Mouse (Mus musculus) small intestine, adult 2 months (tissue): Measurements from ENCODE around the gene Sgcg. TPM values are rescaled to one million over a fixed set of nuclear protein-coding genes. Genes with fewer than 3 reads are reported as not detected.

Experiments
- H3K27ac ChIP-seq: fragments of 200-500 bp; 2 replicates; pipeline ENCODE4 v1.5.1; 2012; ENCODE audit warnings: low read depth, low read length, control low read depth, inconsistent platforms; ENCODE audit not compliant: insufficient read depth
- H3K27me3 ChIP-seq: fragments of 200-500 bp; 2 replicates; pipeline ENCODE4 v1.6.1; 2012; ENCODE audit warnings: mild to moderate bottlenecking, moderate library complexity, low read length, inconsistent platforms; ENCODE audit not compliant: control insufficient read depth, insufficient read depth
- H3K36me3 ChIP-seq: fragments of 200-500 bp; 2 replicates; pipeline ENCODE4 v1.6.1; 2012; ENCODE audit warnings: mild to moderate bottlenecking, low read length, control low read depth, inconsistent platforms; ENCODE audit not compliant: control insufficient read depth, insufficient read depth
- H3K4me1 ChIP-seq: fragments of 200-500 bp; 2 replicates; pipeline ENCODE4 v1.6.1; 2012; ENCODE audit warnings: low read length, inconsistent platforms, mixed read lengths; ENCODE audit not compliant: control insufficient read depth, insufficient read depth, insufficient read length
- H3K4me3 ChIP-seq: fragments of 200-500 bp; 2 replicates; pipeline ENCODE4 v1.5.1; 2012; ENCODE audit warnings: low read depth, mild to moderate bottlenecking, control low read depth, inconsistent platforms, low read length, moderate library complexity
- CTCF ChIP-seq: fragments of 200-500 bp; IDR thresholded peaks from 2 replicates; pipeline ENCODE4 v1.5.1; 2012; ENCODE audit warnings: low read depth, mild to moderate bottlenecking, control low read depth, inconsistent platforms, low read length, moderate library complexity, mixed read lengths; ENCODE audit not compliant: insufficient replicate concordance, insufficient read length; ENCODE audit errors: extremely low read depth
- POLR2A ChIP-seq: fragments of 200-500 bp; IDR thresholded peaks from 2 replicates; pipeline ENCODE4 v1.6.1; 2012; ENCODE audit warnings: low read depth, mild to moderate bottlenecking, control low read depth, inconsistent platforms, low read length, moderate library complexity
- WGBS: fragments of 180-500 bp; shearing (Covaris S2); methylation state at CpG from one replicate; pipeline ENCODE4 v1.1.7; 2018; 5-methylcytosine and 5-hydroxymethylcytosine counted together
- polyA plus RNA-seq: library from polyadenylated mRNA; depleted of rRNA; stranded (reverse); fragments of >200 nt; gene quantifications from 2 replicates; pipeline ENCODE4 v1.2.3, GENCODE M21; 2012

Sgcg gene
- polyA plus RNA-seq, 1 experiment = not detected

DNA sequence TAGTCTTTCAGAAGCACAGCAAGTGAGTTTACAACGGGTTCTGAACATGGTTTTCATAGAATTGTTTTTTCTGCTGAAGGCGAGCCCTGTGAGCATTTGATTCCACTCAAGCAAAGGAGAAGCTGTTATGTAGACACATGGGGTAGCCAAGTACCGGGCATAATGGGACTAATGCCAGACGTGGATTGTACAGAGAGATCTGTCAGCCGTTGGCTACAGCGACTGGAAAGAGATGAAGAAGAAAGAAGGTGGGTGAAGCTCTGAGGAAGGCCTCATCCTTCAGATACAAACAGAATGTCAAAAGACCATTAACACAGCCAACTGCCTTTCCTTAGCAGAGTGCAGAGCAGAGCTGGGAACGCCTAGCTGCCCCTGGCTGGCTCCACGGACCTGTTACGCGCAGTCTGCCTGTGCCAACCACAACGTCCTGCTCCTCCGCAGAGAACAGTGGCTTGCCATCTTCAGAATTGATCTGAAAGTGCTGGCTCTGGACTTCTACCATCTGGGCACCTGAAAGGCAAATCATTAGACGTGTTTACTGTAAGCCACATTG lies 26.2 kb downstream of the Sgcg start:
- no peaks in the 10 kb centered on the region for H3K4me1 ChIP-seq
- TF ChIP-seq POLR2A = no peak
- no peak for TF ChIP-seq CTCF
- H3K36me3 ChIP-seq = no peaks in the 10 kb centered on the region
- H3K4me3 ChIP-seq = no peak overlapping the region
- no peaks in the 10 kb centered on the region for H3K27me3 ChIP-seq
- no peak overlapping the region for H3K27ac ChIP-seq
- 78% methylated on average over 13 of the region's 13 CpGs for WGBS

- Histone ChIP-seq H3K4me1 (no peaks in the 10 kb centered on the region), H3K27me3 (no peaks in the 10 kb centered on the region), H3K4me3 (no peak overlapping the region), H3K27ac (no peak overlapping the region), H3K36me3 (no peaks in the 10 kb centered on the region)
- no peak for TF ChIP-seq POLR2A
- 73% methylated on average over 4 of the region's 4 CpGs for WGBS
These were observed 28.1 kb downstream of the Sgcg start for GRCm38 (mm10) chr14:61230179-61230578.

GRCm38 (mm10) chr14:61229763-61230162 lies 28.5 kb downstream of the Sgcg start:
- H3K36me3 ChIP-seq = no peaks in the 10 kb centered on the region
- TF ChIP-seq POLR2A (no peak), CTCF (no peak)
- H3K4me3 ChIP-seq = no peak overlapping the region
- WGBS = 78% methylated on average over 5 of the region's 5 CpGs
- H3K27ac ChIP-seq = no peak overlapping the region
- no peaks in the 10 kb centered on the region for H3K4me1 ChIP-seq
- no peaks in the 10 kb centered on the region for H3K27me3 ChIP-seq

- WGBS = 74% methylated on average over 1 of the region's 1 CpGs
- TF ChIP-seq CTCF (no peak), POLR2A (no peak)
- Histone ChIP-seq H3K4me3 (no peak overlapping the region), H3K36me3 (no peaks in the 10 kb centered on the region), H3K27me3 (no peaks in the 10 kb centered on the region), H3K27ac (no peak overlapping the region), H3K4me1 (no peaks in the 10 kb centered on the region)
These were observed 32.1 kb downstream of the Sgcg start for GRCm38 (mm10) chr14:61226151-61226550.

GRCm38 (mm10) chr14:61224387-61225077 lies 33.8 kb downstream of the Sgcg start:
- no peaks in the 10 kb centered on the region for H3K4me1 ChIP-seq
- no peaks in the 10 kb centered on the region for H3K36me3 ChIP-seq
- 80% methylated on average over 5 of the region's 5 CpGs for WGBS
- no peaks in the 10 kb centered on the region for H3K27me3 ChIP-seq
- TF ChIP-seq POLR2A (no peak), CTCF (no peak)
- H3K4me3 ChIP-seq = no peak overlapping the region
- H3K27ac ChIP-seq = no peak overlapping the region

- Histone ChIP-seq H3K27me3 (no peaks in the 10 kb centered on the region), H3K27ac (no peak overlapping the region), H3K4me1 (no peaks in the 10 kb centered on the region), H3K36me3 (no peaks in the 10 kb centered on the region), H3K4me3 (no peak overlapping the region)
- TF ChIP-seq POLR2A (no peak), CTCF (no peak)
- WGBS = 76% methylated on average over 4 of the region's 4 CpGs
These were observed 34.5 kb downstream of the Sgcg start for GRCm38 (mm10) chr14:61223740-61224139.

DNA sequence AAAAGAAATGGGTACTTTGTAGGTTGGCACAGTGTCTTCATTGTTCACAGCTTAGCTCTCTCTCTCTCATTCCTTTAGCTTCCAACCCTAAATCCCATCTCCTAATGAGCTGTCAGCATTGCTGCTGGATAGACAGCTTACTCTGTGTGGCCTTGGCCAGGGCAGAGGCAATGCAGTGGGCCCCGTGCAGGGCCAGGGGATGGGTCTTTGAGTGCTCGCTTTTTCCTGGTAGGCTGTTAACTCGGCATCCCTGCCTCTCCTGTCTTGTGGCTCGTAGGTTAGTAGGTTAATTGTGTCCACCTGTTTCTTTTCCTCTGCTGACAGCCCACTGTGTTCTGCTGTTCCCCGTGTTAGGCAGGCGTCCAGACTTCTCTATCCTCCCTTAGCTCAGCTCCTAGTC lies 35.8 kb downstream of the Sgcg start:
- Histone ChIP-seq H3K27me3 (no peaks in the 10 kb centered on the region), H3K36me3 (no peaks in the 10 kb centered on the region), H3K4me1 (no peaks in the 10 kb centered on the region), H3K4me3 (no peak overlapping the region), H3K27ac (no peak overlapping the region)
- 55% methylated on average over 6 of the region's 6 CpGs for WGBS
- TF ChIP-seq POLR2A = no peak
- no peak for TF ChIP-seq CTCF

DNA sequence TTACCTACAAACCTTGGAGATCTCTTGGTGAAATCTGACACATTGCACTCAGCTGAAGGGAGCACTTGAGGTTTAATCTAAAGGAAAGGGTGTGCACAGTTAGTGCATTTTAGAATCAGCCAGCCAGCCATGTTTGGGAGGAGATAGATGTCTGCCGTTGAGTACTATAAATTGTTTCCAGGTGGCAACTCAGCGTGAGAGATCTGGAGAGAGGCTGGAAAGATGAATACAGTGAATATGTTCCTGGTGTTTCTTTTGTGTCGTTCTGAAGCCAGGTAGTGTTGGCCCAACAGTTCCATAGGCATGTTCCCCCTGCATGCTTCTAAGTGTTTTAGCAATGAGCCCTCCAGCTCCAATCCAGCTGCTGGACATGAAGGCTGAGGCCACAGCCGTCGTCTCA lies 37.1 kb downstream of the Sgcg start:
- Histone ChIP-seq H3K27ac (no peak overlapping the region), H3K36me3 (no peaks in the 10 kb centered on the region), H3K4me1 (no peaks in the 10 kb centered on the region), H3K4me3 (no peak overlapping the region), H3K27me3 (no peaks in the 10 kb centered on the region)
- TF ChIP-seq POLR2A = no peak
- no peak for TF ChIP-seq CTCF
- 82% methylated on average over 5 of the region's 5 CpGs for WGBS
